In the genomic region with DNA sequence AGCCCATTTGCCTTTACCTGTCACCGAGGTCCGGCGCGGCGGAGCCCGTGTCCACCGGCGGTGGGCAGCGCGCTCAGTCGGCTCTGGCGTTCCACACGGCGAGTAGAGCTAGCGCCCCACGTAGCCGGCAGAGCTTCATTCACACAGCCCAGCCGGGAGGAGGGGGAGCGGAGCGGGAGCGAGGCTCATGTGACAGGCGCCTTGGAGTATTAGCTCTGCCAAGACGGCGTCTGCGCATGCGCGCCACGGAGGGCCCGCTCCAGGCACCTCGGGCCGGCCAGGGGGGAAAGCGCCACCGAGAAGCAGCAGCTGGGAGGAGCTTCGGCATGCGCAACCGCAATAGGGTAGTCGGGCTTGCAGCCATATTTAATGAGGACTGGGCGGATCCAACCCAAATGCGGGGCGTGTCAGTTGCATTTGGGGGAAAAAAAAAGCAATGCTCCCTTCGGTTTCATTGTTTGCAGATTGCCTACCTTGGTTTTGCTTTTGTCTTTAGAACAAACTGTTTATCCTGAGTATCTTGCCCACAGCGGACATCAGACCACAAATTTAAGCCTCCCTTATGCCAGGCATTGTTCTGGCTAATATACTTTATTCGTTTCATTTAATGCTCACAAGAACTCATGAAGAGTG, we compare ENCODE assay signal across 7 mouse cellular contexts. TPM values are rescaled to one million over a fixed set of nuclear protein-coding genes. Genes with fewer than 3 reads are reported as not detected.
DNase-seq lines count a peak whose midpoint lies in the region; ATAC-seq lines count a peak whose summit lies in the region.

A gene (minus strand): TSS at position 270 of the 633 bp plus-strand sequence.

- H3K9me3 ChIP-seq in embryonic facial prominence, embryonic 11.5 days (replicated peaks; ENCODE audit: control insufficient read depth, low read length): no peaks in the 10 kb centered on the region
- no peaks in the 10 kb centered on the region for H3K9me3 ChIP-seq in limb, embryonic 11.5 days (ENCODE audit: control insufficient read depth, low read length)
- no peaks in the 10 kb centered on the region for H3K9me3 ChIP-seq in midbrain, embryonic 14.5 days (ENCODE audit: control insufficient read depth, low read length)

- WGBS in embryonic facial prominence, embryonic 11.5 days: 23% methylated on average over 40 of the region's 43 CpGs
- 16% methylated on average over 42 of the region's 43 CpGs for WGBS in limb, embryonic 11.5 days
- 31% methylated on average over 43 of the region's 43 CpGs for WGBS in midbrain, embryonic 14.5 days

- H3K9ac ChIP-seq in embryonic facial prominence, embryonic 11.5 days (replicated peaks; ENCODE audit: low read length): peak within 1 kb of the TSS; percentile 75
- H3K9ac ChIP-seq in limb, embryonic 11.5 days (ENCODE audit: low read length): peak within 1 kb of the TSS; percentile 76
- H3K9ac ChIP-seq in midbrain, embryonic 14.5 days (replicated peaks; ENCODE audit: low read length): peak within 1 kb of the TSS; percentile 62

- H3K27me3 ChIP-seq in embryonic facial prominence, embryonic 11.5 days (ENCODE audit: control insufficient read depth, insufficient read depth, low read length): no peaks in the 10 kb centered on the region
- no peaks in the 10 kb centered on the region for H3K27me3 ChIP-seq in limb, embryonic 11.5 days (ENCODE audit: control insufficient read depth, insufficient read depth, low read length)
- H3K27me3 ChIP-seq in midbrain, embryonic 14.5 days (ENCODE audit: control insufficient read depth, insufficient read depth, low read length): no peaks in the 10 kb centered on the region

- peak; percentile 96 for ATAC-seq in embryonic facial prominence, embryonic 11.5 days (replicated peaks; ENCODE audit: insufficient number of reproducible peaks, low FRiP score, low TSS enrichment, low read depth)
- peak; percentile 95 for ATAC-seq in limb, embryonic 11.5 days (ENCODE audit: insufficient number of reproducible peaks, low FRiP score, low TSS enrichment, low read depth)
- ATAC-seq in midbrain, embryonic 14.5 days (ENCODE audit: low FRiP score, low TSS enrichment): peak; percentile 96

- H3K4me2 ChIP-seq in embryonic facial prominence, embryonic 11.5 days (ENCODE audit: low read depth, low read length): peak within 1 kb of the TSS; percentile 40
- H3K4me2 ChIP-seq in limb, embryonic 11.5 days (ENCODE audit: low read depth, severe bottlenecking): peak within 1 kb of the TSS; percentile 40
- peak within 1 kb of the TSS; percentile 57 for H3K4me2 ChIP-seq in midbrain, embryonic 14.5 days (ENCODE audit: low read length)

- no peaks in the 10 kb centered on the region for H3K4me1 ChIP-seq in embryonic facial prominence, embryonic 11.5 days (ENCODE audit: control insufficient read depth, insufficient read depth, low read length)
- H3K4me1 ChIP-seq in limb, embryonic 11.5 days (ENCODE audit: control insufficient read depth, insufficient read depth, low read length): no peaks in the 10 kb centered on the region
- no peaks in the 10 kb centered on the region for H3K4me1 ChIP-seq in midbrain, embryonic 14.5 days (ENCODE audit: control insufficient read depth, insufficient read depth, low read length)

- H3K4me3 ChIP-seq in embryonic facial prominence, embryonic 11.5 days (ENCODE audit: low read depth, low read length): peak within 1 kb of the TSS; percentile 59
- peak within 1 kb of the TSS; percentile 58 for H3K4me3 ChIP-seq in limb, embryonic 11.5 days (ENCODE audit: low read depth, low read length)
- peak within 1 kb of the TSS; percentile 51 for H3K4me3 ChIP-seq in midbrain, embryonic 14.5 days (replicated peaks; ENCODE audit: low read depth, low read length)

- peak; percentile 97 for DNase-seq in adrenal gland, postnatal 14 days
- peak; percentile 92 for DNase-seq in embryonic facial prominence, embryonic 11.5 days (ENCODE audit: low spot score)
- DNase-seq in heart, adult 11 months: peak; percentile 100
- peak; percentile 93 for DNase-seq in kidney, adult 18-20 months
- DNase-seq in limb, embryonic 11.5 days (ENCODE audit: low spot score): peak; percentile 94
- DNase-seq in midbrain, embryonic 14.5 days: peak; percentile 96
- DNase-seq in spleen, adult 18-20 months: peak; percentile 85 to 92

- peak within 1 kb of the TSS; percentile 82 for H3K27ac ChIP-seq in embryonic facial prominence, embryonic 11.5 days (replicated peaks; ENCODE audit: low read depth, low read length)
- H3K27ac ChIP-seq in limb, embryonic 11.5 days (replicated peaks; ENCODE audit: low read depth, low read length): peak within 1 kb of the TSS; percentile 76; the same call in 1 of the 2 replicates
- H3K27ac ChIP-seq in midbrain, embryonic 14.5 days (replicated peaks; ENCODE audit: low read depth, low read length): peak within 1 kb of the TSS; percentile 87

- no peaks in the 10 kb centered on the region for H3K36me3 ChIP-seq in embryonic facial prominence, embryonic 11.5 days (replicated peaks; ENCODE audit: control insufficient read depth, insufficient read depth, low read depth, low read length)
- H3K36me3 ChIP-seq in limb, embryonic 11.5 days (ENCODE audit: control insufficient read depth, insufficient read depth, low read length): no peaks in the 10 kb centered on the region
- H3K36me3 ChIP-seq in midbrain, embryonic 14.5 days (ENCODE audit: control insufficient read depth, insufficient read depth, low read length): no peaks in the 10 kb centered on the region

RNA-seq across cellular contexts. Expression of the gene that starts here (rescaled TPM):
- 27.9 and 30.4 TPM in 2 replicates for total RNA-seq in adrenal gland, postnatal 14 days (2021)
- 21.4 and 23.8 TPM in 2 replicates for polyA plus RNA-seq in embryonic facial prominence, embryonic 11.5 days (2014; fragmentation: Nextera tagmentation; extraction: Ambion mirVana)
- 23.2 and 26.6 TPM in 2 replicates for polyA plus RNA-seq in limb, embryonic 11.5 days (2014; fragmentation: Nextera tagmentation; extraction: Ambion mirVana)
- polyA plus RNA-seq in midbrain, embryonic 14.5 days (2014; fragmentation: Nextera tagmentation; extraction: Ambion mirVana): 7.7 and 12.2 TPM in 2 replicates

Comparison
In these comparisons a context has a peak if more than half of its experiments do, and no peak if none do; other contexts are left out.
1. Peak in every context shown above with its lines: DNase-seq, ATAC-seq, H3K4me3 ChIP-seq and H3K27ac ChIP-seq.